Mouse (Mus musculus): ENCODE measurements around the gene Eif4g3. TPM values are rescaled to one million over a fixed set of nuclear protein-coding genes. Genes with fewer than 3 reads are reported as not detected.

Eif4g3 gene
- polyA plus RNA-seq, 1 experiment from 2014 or later = 35.2 TPM

DNA sequence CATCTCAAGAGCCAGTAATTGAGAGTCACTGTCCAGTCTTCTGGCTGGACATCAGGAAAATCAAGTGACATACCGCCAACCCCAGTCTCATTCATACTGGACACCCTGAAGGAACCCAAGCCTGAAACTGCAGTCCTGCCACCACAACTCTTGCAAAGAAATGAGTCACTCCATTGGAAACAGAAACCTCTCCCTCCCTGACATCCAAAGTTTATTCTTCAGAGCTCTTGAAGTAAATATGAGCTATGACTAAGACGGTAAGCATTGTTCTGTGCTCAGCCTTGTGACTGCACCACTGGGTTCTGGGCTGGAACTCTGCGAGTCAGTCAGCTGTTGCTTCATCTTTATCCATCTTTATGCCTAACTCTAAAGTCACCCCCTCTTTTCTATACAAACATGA lies 221.0 kb downstream of the Eif4g3 start:
- Histone ChIP-seq H3K36me3 (replicated peaks; ENCODE audit: control insufficient read depth, insufficient read depth, low read depth, low read length) (peaks cover 5% of the 10 kb centered on the region; the same call in 1 of the 2 replicates), H3K9ac (replicated peaks; ENCODE audit: low read length) (no peak overlapping the region), H3K4me1 (ENCODE audit: control insufficient read depth, insufficient read depth, low read length) (no peaks in the 10 kb centered on the region; the same call in 1 of the 2 replicates), H3K9me3 (replicated peaks; ENCODE audit: control insufficient read depth, low read length) (no peaks in the 10 kb centered on the region), H3K27me3 (ENCODE audit: control insufficient read depth, insufficient read depth, low read length) (no peaks in the 10 kb centered on the region), H3K4me3 (ENCODE audit: low read depth, low read length) (no peak overlapping the region), H3K4me2 (ENCODE audit: low read depth, low read length) (no peak overlapping the region), H3K27ac (replicated peaks; ENCODE audit: low read depth, low read length) (no peak overlapping the region)
- WGBS = 80% methylated on average over 3 of the region's 3 CpGs
- no peak for ATAC-seq (replicated peaks; ENCODE audit: insufficient number of reproducible peaks, low FRiP score, low TSS enrichment, low read depth)
- no peak for DNase-seq (ENCODE audit: low spot score)

DNA sequence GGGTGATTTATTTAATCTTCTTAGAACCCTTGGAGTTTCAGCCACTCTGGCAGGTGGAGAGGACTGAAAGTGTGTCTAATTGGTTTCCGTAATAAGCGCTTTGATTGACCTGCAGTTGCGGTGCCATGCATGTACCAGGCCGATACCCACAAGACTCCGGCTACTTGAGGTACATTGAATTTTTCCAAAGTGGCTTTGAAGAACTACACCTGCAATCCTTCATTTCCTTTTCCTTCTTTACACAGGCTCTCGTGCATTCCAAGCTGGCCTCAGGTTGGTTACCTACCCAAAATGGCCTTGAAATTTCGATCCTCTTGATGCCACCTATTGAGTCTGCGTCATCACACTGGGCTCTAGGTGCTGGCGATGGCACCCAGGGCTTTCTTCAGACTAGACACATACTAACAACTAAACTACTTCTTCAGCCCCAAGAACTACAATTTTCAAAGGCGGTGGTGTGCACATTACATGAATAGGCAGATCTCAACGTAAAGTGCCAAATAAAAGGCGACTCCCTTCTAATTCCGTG lies 222.9 kb downstream of the Eif4g3 start:
- Histone ChIP-seq H3K9me3 (replicated peaks; ENCODE audit: control insufficient read depth, low read length) (no peaks in the 10 kb centered on the region), H3K9ac (replicated peaks; ENCODE audit: low read length) (peak overlapping the region; percentile 96), H3K27ac (replicated peaks; ENCODE audit: low read depth, low read length) (peak overlapping the region; percentile 97), H3K4me3 (ENCODE audit: low read depth, low read length) (peak overlapping the region; percentile 91), H3K4me1 (ENCODE audit: control insufficient read depth, insufficient read depth, low read length) (no peaks in the 10 kb centered on the region; the same call in 1 of the 2 replicates), H3K4me2 (ENCODE audit: low read depth, low read length) (peak overlapping the region; percentile 68), H3K36me3 (replicated peaks; ENCODE audit: control insufficient read depth, insufficient read depth, low read depth, low read length) (no peaks in the 10 kb centered on the region), H3K27me3 (ENCODE audit: control insufficient read depth, insufficient read depth, low read length) (no peaks in the 10 kb centered on the region)
- ATAC-seq (replicated peaks; ENCODE audit: insufficient number of reproducible peaks, low FRiP score, low TSS enrichment, low read depth) (no peak), DNase-seq (ENCODE audit: low spot score) (peak; percentile 9)
- WGBS = 51% methylated on average over 13 of the region's 13 CpGs

DNA sequence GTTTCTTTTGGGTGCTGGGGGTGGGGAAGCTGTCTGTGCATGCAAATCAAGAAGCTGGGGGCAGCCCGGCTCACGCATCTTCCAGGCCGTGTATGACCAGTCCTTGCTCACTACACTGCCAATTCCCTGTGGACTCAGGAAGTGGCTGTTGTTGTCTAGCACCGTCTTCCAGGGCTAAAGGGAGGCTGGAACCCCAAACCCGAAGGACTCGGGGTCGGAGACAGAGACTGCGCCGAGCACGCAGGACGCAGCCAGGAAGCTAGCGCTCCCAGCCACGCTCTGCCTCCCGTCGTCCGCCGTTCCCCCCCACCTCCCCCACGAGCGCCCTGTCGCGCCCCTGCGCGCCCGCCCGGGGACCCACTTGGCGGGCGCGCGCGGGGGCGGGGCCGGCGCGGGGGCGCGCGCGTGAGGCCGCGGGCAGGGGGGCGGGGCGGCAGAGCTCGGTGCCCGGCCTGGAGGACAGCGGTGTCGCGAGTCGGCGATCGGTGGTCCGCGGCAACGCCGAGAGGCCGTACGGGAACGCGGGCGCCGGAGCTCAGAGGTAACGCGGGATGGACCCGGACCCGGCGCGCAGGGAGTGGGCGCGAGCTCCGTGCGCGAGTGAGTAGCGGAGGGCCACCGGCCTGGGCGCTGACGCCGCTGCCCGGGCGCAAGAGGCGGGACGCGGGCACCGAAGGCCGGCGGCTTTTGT lies 223.5 kb downstream of the Eif4g3 start, which contains the start of gene Hp1bp3:
Hp1bp3 (plus strand) TSS at position 97 of the 691 bp plus-strand sequence.
- WGBS = under 1% methylated on average over 35 of the region's 84 CpGs

DNA sequence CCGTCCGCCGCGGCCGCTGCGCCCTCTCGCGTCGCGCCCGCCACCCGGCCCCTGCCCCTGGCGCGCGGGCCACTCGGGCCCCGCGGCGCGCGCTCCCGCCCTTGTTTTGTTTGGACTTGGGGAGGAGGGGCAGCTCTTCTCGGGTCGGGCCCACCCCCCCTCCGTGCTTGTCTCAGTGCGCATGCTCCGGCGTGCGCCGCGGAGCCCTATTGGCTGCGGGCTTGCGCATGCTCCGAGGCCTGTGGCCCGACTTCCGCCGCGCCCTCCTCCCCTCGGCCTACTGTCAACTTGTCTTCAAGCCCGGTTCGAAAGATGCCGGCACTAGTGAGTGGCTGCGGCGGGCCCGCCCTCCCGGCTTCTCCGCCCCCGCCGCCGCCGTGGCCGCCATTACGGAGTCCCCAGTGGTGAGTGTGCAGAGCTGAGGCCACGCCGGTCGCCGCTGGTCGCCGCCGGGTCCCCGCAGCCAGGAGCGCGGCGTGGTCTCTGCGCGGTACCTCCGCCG lies 224.1 kb downstream of the Eif4g3 start:
- Histone ChIP-seq H3K27ac (replicated peaks; ENCODE audit: low read depth, low read length) (peak overlapping the region; percentile 97), H3K27me3 (ENCODE audit: control insufficient read depth, insufficient read depth, low read length) (no peaks in the 10 kb centered on the region), H3K4me3 (ENCODE audit: low read depth, low read length) (peak overlapping the region; percentile 91), H3K9me3 (replicated peaks; ENCODE audit: control insufficient read depth, low read length) (no peaks in the 10 kb centered on the region), H3K36me3 (replicated peaks; ENCODE audit: control insufficient read depth, insufficient read depth, low read depth, low read length) (no peaks in the 10 kb centered on the region), H3K4me1 (ENCODE audit: control insufficient read depth, insufficient read depth, low read length) (no peaks in the 10 kb centered on the region; the same call in 1 of the 2 replicates), H3K4me2 (ENCODE audit: low read depth, low read length) (peak overlapping the region; percentile 68), H3K9ac (replicated peaks; ENCODE audit: low read length) (peak overlapping the region; percentile 96)
- DNase-seq (ENCODE audit: low spot score) (peak; percentile 98), ATAC-seq (replicated peaks; ENCODE audit: insufficient number of reproducible peaks, low FRiP score, low TSS enrichment, low read depth) (peak; percentile 93)
- WGBS = under 1% methylated on average over 46 of the region's 68 CpGs

More for the DNA sequence above, 223.5 kb downstream of the Eif4g3 start, which contains the start of gene Hp1bp3:
- Histone ChIP-seq H3K27me3 (ENCODE audit: control insufficient read depth, insufficient read depth, low read length) (no peaks in the 10 kb centered on the region), H3K36me3 (replicated peaks; ENCODE audit: control insufficient read depth, insufficient read depth, low read depth, low read length) (no peaks in the 10 kb centered on the region), H3K9ac (replicated peaks; ENCODE audit: low read length) (peak within 1 kb of the TSS; percentile 96), H3K4me1 (ENCODE audit: control insufficient read depth, insufficient read depth, low read length) (no peaks in the 10 kb centered on the region; the same call in 1 of the 2 replicates), H3K9me3 (replicated peaks; ENCODE audit: control insufficient read depth, low read length) (no peaks in the 10 kb centered on the region), H3K27ac (replicated peaks; ENCODE audit: low read depth, low read length) (peak within 1 kb of the TSS; percentile 97), H3K4me2 (ENCODE audit: low read depth, low read length) (peak within 1 kb of the TSS; percentile 68), H3K4me3 (ENCODE audit: low read depth, low read length) (peak within 1 kb of the TSS; percentile 91)
- ATAC-seq (replicated peaks; ENCODE audit: insufficient number of reproducible peaks, low FRiP score, low TSS enrichment, low read depth) = peak; percentile 75
- peak; percentile 84 for DNase-seq (ENCODE audit: low spot score)

DNA sequence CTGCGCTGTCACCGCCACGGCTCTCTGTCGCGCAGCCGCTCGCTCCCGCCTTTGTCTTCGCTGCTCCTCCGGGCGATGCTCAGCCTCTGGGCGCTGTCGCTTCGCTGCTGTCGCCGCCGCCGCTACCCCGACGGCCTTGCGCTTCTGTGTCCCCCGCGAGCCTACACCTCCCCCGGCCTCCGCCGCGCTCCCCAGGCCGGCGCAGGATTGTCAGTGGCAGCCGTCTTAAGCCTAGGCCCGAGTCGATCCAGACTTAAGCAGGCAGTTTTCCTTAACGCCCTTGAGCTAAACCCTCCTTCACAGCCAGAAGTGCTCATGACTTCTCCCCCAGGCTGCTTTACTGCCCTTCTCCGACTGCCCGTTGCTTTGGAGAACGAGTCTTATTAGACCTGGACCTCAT lies 224.6 kb downstream of the Eif4g3 start:
- Histone ChIP-seq H3K4me1 (ENCODE audit: control insufficient read depth, insufficient read depth, low read length) (no peaks in the 10 kb centered on the region; the same call in 1 of the 2 replicates), H3K9me3 (replicated peaks; ENCODE audit: control insufficient read depth, low read length) (no peaks in the 10 kb centered on the region), H3K36me3 (replicated peaks; ENCODE audit: control insufficient read depth, insufficient read depth, low read depth, low read length) (no peaks in the 10 kb centered on the region; the same call in 1 of the 2 replicates), H3K4me3 (ENCODE audit: low read depth, low read length) (peak overlapping the region; percentile 91), H3K4me2 (ENCODE audit: low read depth, low read length) (peak overlapping the region; percentile 51), H3K27ac (replicated peaks; ENCODE audit: low read depth, low read length) (peak overlapping the region; percentile 81), H3K27me3 (ENCODE audit: control insufficient read depth, insufficient read depth, low read length) (no peaks in the 10 kb centered on the region), H3K9ac (replicated peaks; ENCODE audit: low read length) (peak overlapping the region; percentile 96)
- DNase-seq (ENCODE audit: low spot score) (peak; percentile 8), ATAC-seq (replicated peaks; ENCODE audit: insufficient number of reproducible peaks, low FRiP score, low TSS enrichment, low read depth) (0 out of 2 replicates have a peak, but pooled peaks have one; percentile 10)
- under 1% methylated on average over 36 of the region's 36 CpGs for whole genome bisulfite sequencing

DNA sequence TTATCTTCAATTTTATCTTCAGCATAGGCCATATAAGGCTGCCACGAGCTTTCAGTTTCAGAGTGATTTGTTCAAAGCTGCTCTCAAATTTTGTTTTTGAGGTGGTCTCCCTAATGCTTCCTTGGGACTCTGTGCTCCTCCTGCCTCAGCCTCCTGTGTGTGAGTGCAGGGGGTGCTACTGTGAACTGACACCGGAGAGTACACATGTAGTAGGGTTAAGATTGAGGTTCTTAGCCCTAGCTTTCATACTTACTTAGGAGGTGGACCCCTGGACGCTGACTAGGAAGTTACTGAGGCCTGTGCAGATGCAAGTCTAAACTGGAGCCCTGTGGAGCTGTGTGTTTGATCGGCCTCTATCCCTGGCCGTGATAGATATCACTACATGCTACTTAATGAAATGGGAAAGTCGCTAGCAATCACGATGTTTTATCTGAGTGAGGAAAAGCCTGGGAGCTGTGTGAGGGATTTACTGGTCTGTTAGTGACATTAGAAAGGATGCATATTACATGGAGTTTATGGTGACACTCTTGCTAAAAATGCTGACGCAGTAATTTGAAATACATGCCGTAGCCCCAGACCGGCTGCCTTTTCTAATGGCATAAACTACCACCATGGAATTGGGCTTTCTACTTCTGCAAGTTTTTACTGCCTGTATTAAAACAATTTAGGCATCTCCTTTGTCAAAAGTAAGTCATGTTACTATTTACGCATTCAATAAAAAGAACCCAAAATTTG lies 225.3 kb downstream of the Eif4g3 start:
- no peaks in the 10 kb centered on the region; the same call in 1 of the 2 replicates for H3K36me3 ChIP-seq (replicated peaks; ENCODE audit: control insufficient read depth, insufficient read depth, low read depth, low read length)
- ATAC-seq (replicated peaks; ENCODE audit: insufficient number of reproducible peaks, low FRiP score, low TSS enrichment, low read depth) (no peak), DNase-seq (ENCODE audit: low spot score) (no peak)
- peak overlapping the region; percentile 51 for H3K4me2 ChIP-seq (ENCODE audit: low read depth, low read length)
- H3K27ac ChIP-seq (replicated peaks; ENCODE audit: low read depth, low read length) = no peak overlapping the region
- peak overlapping the region; percentile 91 for H3K4me3 ChIP-seq (ENCODE audit: low read depth, low read length)
- peak overlapping the region; percentile 96 for H3K9ac ChIP-seq (replicated peaks; ENCODE audit: low read length)
- H3K27me3 ChIP-seq (ENCODE audit: control insufficient read depth, insufficient read depth, low read length) = no peaks in the 10 kb centered on the region
- no peaks in the 10 kb centered on the region; the same call in 1 of the 2 replicates for H3K4me1 ChIP-seq (ENCODE audit: control insufficient read depth, insufficient read depth, low read length)
- H3K9me3 ChIP-seq (replicated peaks; ENCODE audit: control insufficient read depth, low read length) = no peaks in the 10 kb centered on the region
- WGBS = 82% methylated on average over 11 of the region's 11 CpGs

- no peak overlapping the region for H3K4me3 ChIP-seq (ENCODE audit: low read depth, low read length)
- DNase-seq (ENCODE audit: low spot score) (no peak), ATAC-seq (replicated peaks; ENCODE audit: insufficient number of reproducible peaks, low FRiP score, low TSS enrichment, low read depth) (no peak)
- H3K36me3 ChIP-seq (replicated peaks; ENCODE audit: control insufficient read depth, insufficient read depth, low read depth, low read length) = peaks cover 4% of the 10 kb centered on the region; the same call in 1 of the 2 replicates
- 87% methylated on average over 5 of the region's 5 CpGs for WGBS
- H3K9me3 ChIP-seq (replicated peaks; ENCODE audit: control insufficient read depth, low read length) = no peaks in the 10 kb centered on the region
- no peaks in the 10 kb centered on the region; the same call in 1 of the 2 replicates for H3K4me1 ChIP-seq (ENCODE audit: control insufficient read depth, insufficient read depth, low read length)
- no peak overlapping the region for H3K27ac ChIP-seq (replicated peaks; ENCODE audit: low read depth, low read length)
- H3K4me2 ChIP-seq (ENCODE audit: low read depth, low read length) = no peak overlapping the region
- H3K9ac ChIP-seq (replicated peaks; ENCODE audit: low read length) = no peak overlapping the region
- H3K27me3 ChIP-seq (ENCODE audit: control insufficient read depth, insufficient read depth, low read length) = no peaks in the 10 kb centered on the region
Measured at GRCm38 (mm10) chr4:138219331-138219730, 226.5 kb downstream of the Eif4g3 start.
